Mouse (Mus musculus) gastrocnemius, postnatal 10 days (tissue): ENCODE measurements around the gene Lrtm2. TPM values are rescaled to one million over a fixed set of nuclear protein-coding genes. Genes with fewer than 3 reads are reported as not detected.

ENCODE experiments used
- DNase-seq: peaks from one replicate; pipeline ENCODE4 v3.0.0; 2021; ENCODE audit warnings: mixed read lengths
- total RNA-seq, 2 experiments: library from RNA; stranded (reverse); gene quantifications; 2 replicates each; pipeline ENCODE4 v1.2.3; 2021

The Lrtm2 gene
- total RNA-seq, 2 experiments from 2014 or later, result 0.16 to 0.31 TPM

GRCm38 (mm10) chr6:119276713-119277112, 53.9 kb downstream of the Lrtm2 start:
- DNase-seq, result no peak

Other genes starting within 250 kb of the Lrtm2 start
- gene Dcp1b, start 155.5 kb downstream of the Lrtm2 start, total RNA-seq, result 1 to 10 TPM; 5.1 to 7.4 TPM
- gene Cacna1c, start 134.3 kb downstream of the Lrtm2 start, total RNA-seq, result 1 to 10 TPM; 5.2 to 7.3 TPM
- under 1 TPM; 0.82 to 0.97 TPM for gene Cacna2d4, start 94.2 kb downstream of the Lrtm2 start, total RNA-seq
- gene Adipor2, start 86.9 kb upstream of the Lrtm2 start, total RNA-seq, result 10 to 100 TPM; 55.7 to 56.2 TPM
- gene Fbxl14, start 148.9 kb upstream of the Lrtm2 start, total RNA-seq, result 10 to 100 TPM; 12.5 to 14.1 TPM
- 1 to 10 TPM; 3.1 to 3.7 TPM for gene Wnt5b, start 213.6 kb upstream of the Lrtm2 start, total RNA-seq